27 mouse cellular contexts compared by ENCODE assay signal in the genomic region with DNA sequence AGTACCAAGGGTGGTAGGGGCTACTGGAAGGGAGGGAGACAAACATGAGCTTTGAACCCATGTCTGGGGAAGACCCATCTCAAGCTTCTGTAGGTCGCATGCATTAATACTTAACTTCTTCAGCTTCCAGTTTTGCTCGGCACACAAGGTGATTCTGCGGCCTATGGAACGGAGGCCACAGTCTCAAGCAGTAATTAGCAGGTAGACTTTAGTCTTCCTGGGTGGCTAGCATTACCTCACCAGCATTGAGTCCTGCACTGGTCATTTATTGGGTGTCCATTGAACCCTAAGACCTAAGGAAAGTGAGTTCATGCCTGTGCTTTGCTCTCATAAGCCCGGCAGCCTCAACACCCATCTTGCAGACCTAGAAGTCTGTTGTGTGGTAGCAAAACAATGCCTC.
DNase-seq lines count a peak whose midpoint lies in the region; ATAC-seq and TF ChIP-seq lines count a peak whose summit lies in the region.
"Had no signal": no experiment of that assay in that cellular context is flagged by ENCODE, and none has a peak within 500 bp of the region (broad histone marks: within the 10 kb centered on the region; RNA-seq: fewer than 3 reads in every experiment).

No protein-coding gene starts in this region.

- ATAC-seq in heart, embryonic 11.5 days (replicated peaks; ENCODE audit: insufficient number of reproducible peaks, low FRiP score, low TSS enrichment) = no peak
- peak; percentile 90 for ATAC-seq in kidney, postnatal 0 days (replicated peaks; ENCODE audit: low FRiP score, low read depth)
- ATAC-seq in kidney, embryonic 14.5 days (ENCODE audit: low FRiP score, low TSS enrichment) = no peak
- peak; percentile 92 for ATAC-seq in intestine, postnatal 0 days
- ATAC-seq in midbrain, postnatal 0 days (ENCODE audit: low FRiP score) = no peak
- ATAC-seq: hindbrain, embryonic 16.5 days; lung, postnatal 0 days had no signal

- H3K9me3 ChIP-seq in heart, embryonic 11.5 days (replicated peaks; ENCODE audit: control insufficient read depth, low read length) = no peaks in the 10 kb centered on the region
- no peaks in the 10 kb centered on the region for H3K9me3 ChIP-seq in kidney, postnatal 0 days (replicated peaks; ENCODE audit: low read length)
- H3K9me3 ChIP-seq in kidney, embryonic 14.5 days (ENCODE audit: control insufficient read depth, low read length) = no peaks in the 10 kb centered on the region
- H3K9me3 ChIP-seq in intestine, postnatal 0 days (ENCODE audit: control insufficient read depth) = no peaks in the 10 kb centered on the region
- no peaks in the 10 kb centered on the region for H3K9me3 ChIP-seq in midbrain, postnatal 0 days (ENCODE audit: low read length)
- H3K9me3 ChIP-seq: embryonic facial prominence, embryonic 10.5 days; embryonic facial prominence, embryonic 15.5 days; heart, embryonic 15.5 days; limb, embryonic 10.5 days; limb, embryonic 15.5 days; liver, embryonic 13.5 days; megakaryocyte, embryonic 14.5 days; midbrain, embryonic 12.5 days; neural tube, embryonic 13.5 days had no signal

- H3K9ac ChIP-seq in heart, embryonic 11.5 days (ENCODE audit: low read depth, low read length) = no peak overlapping the region
- no peak overlapping the region for H3K9ac ChIP-seq in kidney, postnatal 0 days (ENCODE audit: low read depth, low read length)
- no peak overlapping the region for H3K9ac ChIP-seq in kidney, embryonic 14.5 days (ENCODE audit: low read depth, low read length)
- no peak overlapping the region for H3K9ac ChIP-seq in intestine, postnatal 0 days (ENCODE audit: low read depth, low read length)
- H3K9ac ChIP-seq in midbrain, postnatal 0 days (replicated peaks; ENCODE audit: low read length, poor library complexity, severe bottlenecking) = no peak overlapping the region
- H3K9ac ChIP-seq: embryonic facial prominence, embryonic 15.5 days; heart, embryonic 15.5 days; limb, embryonic 15.5 days; liver, embryonic 13.5 days; midbrain, embryonic 12.5 days; neural tube, embryonic 13.5 days had no signal

- no peaks in the 10 kb centered on the region for H3K27me3 ChIP-seq in heart, embryonic 11.5 days (ENCODE audit: control insufficient read depth, insufficient read depth, low read length)
- H3K27me3 ChIP-seq in kidney, postnatal 0 days (ENCODE audit: insufficient read depth, low read length) = no peaks in the 10 kb centered on the region
- H3K27me3 ChIP-seq in kidney, embryonic 14.5 days (ENCODE audit: control insufficient read depth, insufficient read depth, low read length) = no peaks in the 10 kb centered on the region
- no peaks in the 10 kb centered on the region for H3K27me3 ChIP-seq in intestine, postnatal 0 days (replicated peaks; ENCODE audit: control insufficient read depth, insufficient read depth, low read length)
- H3K27me3 ChIP-seq in midbrain, postnatal 0 days (ENCODE audit: insufficient read depth, low read length) = no peaks in the 10 kb centered on the region
- H3K27me3 ChIP-seq: embryonic facial prominence, embryonic 15.5 days; heart, embryonic 15.5 days; limb, embryonic 15.5 days; liver, embryonic 13.5 days; megakaryocyte, embryonic 14.5 days; midbrain, embryonic 12.5 days; neural tube, embryonic 13.5 days had no signal

- no peak overlapping the region for H3K4me3 ChIP-seq in heart, embryonic 11.5 days (ENCODE audit: low read depth, low read length)
- H3K4me3 ChIP-seq in kidney, postnatal 0 days (replicated peaks; ENCODE audit: low read depth, low read length) = no peak overlapping the region
- no peak overlapping the region for H3K4me3 ChIP-seq in kidney, embryonic 14.5 days (ENCODE audit: low read length)
- no peak overlapping the region for H3K4me3 ChIP-seq in intestine, postnatal 0 days (ENCODE audit: low read depth, low read length)
- no peak overlapping the region for H3K4me3 ChIP-seq in midbrain, postnatal 0 days (ENCODE audit: low read depth, low read length)
- H3K4me3 ChIP-seq: embryonic facial prominence, embryonic 10.5 days; embryonic facial prominence, embryonic 15.5 days; heart, embryonic 15.5 days; limb, embryonic 10.5 days; limb, embryonic 15.5 days; liver, embryonic 13.5 days; megakaryocyte, embryonic 14.5 days; midbrain, embryonic 12.5 days; neural tube, embryonic 13.5 days had no signal

- WGBS in heart, embryonic 11.5 days (ENCODE audit: insufficient replicate concordance) = 93% methylated on average over 5 of the region's 5 CpGs
- 90% methylated on average over 5 of the region's 5 CpGs for WGBS in kidney, postnatal 0 days
- 84% methylated on average over 5 of the region's 5 CpGs for WGBS in kidney, embryonic 14.5 days
- 47% methylated on average over 5 of the region's 5 CpGs for WGBS in intestine, postnatal 0 days
- WGBS in midbrain, postnatal 0 days = 97% methylated on average over 5 of the region's 5 CpGs

- DNase-seq in heart, adult 11 months = peak; percentile 81
- no peak for DNase-seq in kidney, postnatal 0 days (ENCODE audit: low spot score)
- no peak for DNase-seq in right cerebral cortex, adult 18-20 months
- DNase-seq in midbrain, postnatal 0 days (ENCODE audit: low spot score) = no peak
- DNase-seq: adrenal gland, adult 2 months; adrenal gland, postnatal 36 days; B cell, adult 2 months; cerebellum, adult 18-20 months; cerebellum, postnatal 14 days; layer of hippocampus, adult 9-11 months; liver, embryonic 13.5 days; lung, adult 18-20 months; lung, postnatal 4 days; thymus, postnatal 14 days had no signal

- no peak overlapping the region for H3K4me2 ChIP-seq in heart, embryonic 11.5 days
- no peak overlapping the region for H3K4me2 ChIP-seq in kidney, postnatal 0 days (ENCODE audit: low read length)
- H3K4me2 ChIP-seq in kidney, embryonic 14.5 days (replicated peaks; ENCODE audit: low read depth, low read length) = no peak overlapping the region
- no peak overlapping the region for H3K4me2 ChIP-seq in intestine, postnatal 0 days (replicated peaks; ENCODE audit: low read depth)
- H3K4me2 ChIP-seq in midbrain, postnatal 0 days (ENCODE audit: low read depth, low read length, poor library complexity, severe bottlenecking) = no peak overlapping the region
- H3K4me2 ChIP-seq: embryonic facial prominence, embryonic 15.5 days; heart, embryonic 15.5 days; limb, embryonic 15.5 days; liver, embryonic 13.5 days; midbrain, embryonic 12.5 days; neural tube, embryonic 13.5 days had no signal

- no peak overlapping the region for H3K27ac ChIP-seq in heart, embryonic 11.5 days (ENCODE audit: low read depth, low read length)
- peak overlapping the region; percentile 47; the same call in 1 of the 2 replicates for H3K27ac ChIP-seq in kidney, postnatal 0 days
- H3K27ac ChIP-seq in kidney, embryonic 14.5 days (ENCODE audit: low read depth, low read length) = no peak overlapping the region
- H3K27ac ChIP-seq in intestine, postnatal 0 days (ENCODE audit: low read depth, low read length) = peak overlapping the region; percentile 70
- no peak overlapping the region for H3K27ac ChIP-seq in midbrain, postnatal 0 days (ENCODE audit: low read depth, low read length)
- H3K27ac ChIP-seq: embryonic facial prominence, embryonic 10.5 days; embryonic facial prominence, embryonic 15.5 days; heart, embryonic 15.5 days; limb, embryonic 10.5 days; limb, embryonic 15.5 days; liver, embryonic 13.5 days; midbrain, embryonic 12.5 days had no signal

- peaks cover 7% of the 10 kb centered on the region for H3K4me1 ChIP-seq in heart, embryonic 11.5 days (ENCODE audit: control insufficient read depth, insufficient read depth, low read length)
- H3K4me1 ChIP-seq in kidney, postnatal 0 days (replicated peaks; ENCODE audit: insufficient read depth, low read length) = no peaks in the 10 kb centered on the region; the same call in 1 of the 2 replicates
- H3K4me1 ChIP-seq in kidney, embryonic 14.5 days (ENCODE audit: control insufficient read depth, insufficient read depth, low read length) = peaks cover 4% of the 10 kb centered on the region
- H3K4me1 ChIP-seq in intestine, postnatal 0 days (replicated peaks; ENCODE audit: control insufficient read depth, insufficient read depth, low read length) = peaks cover 28% of the 10 kb centered on the region
- H3K4me1 ChIP-seq in midbrain, postnatal 0 days (ENCODE audit: insufficient read depth, low read length) = peaks cover 2% of the 10 kb centered on the region; the same call in 1 of the 2 replicates
- H3K4me1 ChIP-seq: embryonic facial prominence, embryonic 10.5 days; embryonic facial prominence, embryonic 15.5 days; limb, embryonic 10.5 days; liver, embryonic 13.5 days had no signal

- no peak for TF ChIP-seq CTCF in kidney, postnatal 0 days (IDR thresholded peaks at IDR 0.05; ENCODE audit: low read depth)
- no peak for TF ChIP-seq CTCF in intestine, postnatal 0 days (IDR thresholded peaks at IDR 0.05; ENCODE audit: low read depth)
- TF ChIP-seq CTCF in midbrain, postnatal 0 days (IDR thresholded peaks at IDR 0.05) = no peak

- H3K36me3 ChIP-seq in heart, embryonic 11.5 days (ENCODE audit: control insufficient read depth, insufficient read depth, low read length) = no peaks in the 10 kb centered on the region; the same call in 1 of the 2 replicates
- 0 out of 2 replicates have a peak, but pooled peaks cover 2% of the 10 kb centered on the region for H3K36me3 ChIP-seq in kidney, postnatal 0 days (ENCODE audit: insufficient read depth, low read length)
- H3K36me3 ChIP-seq in kidney, embryonic 14.5 days (ENCODE audit: control insufficient read depth, insufficient read depth, low read length) = no peaks in the 10 kb centered on the region; the same call in 1 of the 2 replicates
- no peaks in the 10 kb centered on the region for H3K36me3 ChIP-seq in intestine, postnatal 0 days (ENCODE audit: control insufficient read depth, insufficient read depth)
- peaks cover 4% of the 10 kb centered on the region; the same call in 1 of the 2 replicates for H3K36me3 ChIP-seq in midbrain, postnatal 0 days (ENCODE audit: insufficient read depth, low read length)
- H3K36me3 ChIP-seq: heart, embryonic 15.5 days; liver, embryonic 13.5 days; midbrain, embryonic 12.5 days had no signal

Comparison
In these comparisons a context has a peak if more than half of its experiments do, and no peak if none do; other contexts are left out.
1. ATAC-seq: peak in kidney, postnatal 0 days (single experiment) and intestine, postnatal 0 days (single experiment); none in heart, embryonic 11.5 days (single experiment), kidney, embryonic 14.5 days (single experiment) and midbrain, postnatal 0 days (single experiment).
2. H3K27ac ChIP-seq: peak in kidney, postnatal 0 days (single experiment) and intestine, postnatal 0 days (single experiment); none in heart, embryonic 11.5 days (single experiment), kidney, embryonic 14.5 days (single experiment) and midbrain, postnatal 0 days (single experiment).